Mouse (Mus musculus) embryo, embryonic 11.5 days (tissue): ENCODE data around the gene Rassf7.
A peak's percentile ranks its signal among the peaks of the same experiment; 100 is the strongest.
"Not testable (repeated sequence)": the region's sequence is repeated elsewhere in the genome, so short reads cannot be mapped to it uniquely, and the experiment has no call there.

ENCODE experiments used
- DNase-seq: peaks from one replicate; pipeline ENCODE4 v3.0.0-alpha.2; 2012; ENCODE audit warnings: low read depth, low spot score

Rassf7 gene

GRCm38 (mm10) chr7:141222696-141223215 is 7.1 kb downstream of the Rassf7 start:
- DNase-seq, result no peak

- no peak for DNase-seq
These were observed 10.9 kb downstream of the Rassf7 start for GRCm38 (mm10) chr7:141226535-141226934.

GRCm38 (mm10) chr7:141227796-141228195 is 12.1 kb downstream of the Rassf7 start:
- no peak for DNase-seq

- DNase-seq, result peak; percentile 87
These were observed 12.8 kb downstream of the Rassf7 start, which contains the start of gene Phrf1 for GRCm38 (mm10) chr7:141228279-141229067. TSS of gene Phrf1 (plus strand) at chr7:141228784.

GRCm38 (mm10) chr7:141229702-141230101 is 14.0 kb downstream of the Rassf7 start:
- no peak for DNase-seq

GRCm38 (mm10) chr7:141230570-141230969 is 14.9 kb downstream of the Rassf7 start:
- DNase-seq, result no peak

- DNase-seq, result no peak
These were observed 15.5 kb downstream of the Rassf7 start for GRCm38 (mm10) chr7:141231111-141231510.

GRCm38 (mm10) chr7:141231551-141231950 is 15.9 kb downstream of the Rassf7 start:
- DNase-seq, result no peak

GRCm38 (mm10) chr7:141250486-141250885 is 34.8 kb downstream of the Rassf7 start:
- DNase-seq, result not testable (repeated sequence)

GRCm38 (mm10) chr7:141256159-141256558 is 40.5 kb downstream of the Rassf7 start:
- no peak for DNase-seq

GRCm38 (mm10) chr7:141261480-141261879 is 45.8 kb downstream of the Rassf7 start:
- no peak for DNase-seq

- no peak for DNase-seq
These were observed 48.0 kb downstream of the Rassf7 start for GRCm38 (mm10) chr7:141263640-141264039.

GRCm38 (mm10) chr7:141264041-141264700 is 48.5 kb downstream of the Rassf7 start:
- no peak for DNase-seq

GRCm38 (mm10) chr7:141264761-141265410 is 49.2 kb downstream of the Rassf7 start:
- DNase-seq, result no peak

- DNase-seq, result no peak
These were observed 49.7 kb downstream of the Rassf7 start for GRCm38 (mm10) chr7:141265411-141265738.

- DNase-seq, result no peak
These were observed 50.3 kb downstream of the Rassf7 start, which contains the start of gene Irf7 for GRCm38 (mm10) chr7:141265739-141266561. TSS of gene Irf7 (minus strand) at chr7:141266481.
